Mouse (Mus musculus) olfactory bulb, adult 2 months (tissue): ENCODE measurements around the gene Ppl.

ENCODE experiments used
- CTCF ChIP-seq: fragments of 200-500 bp; IDR thresholded peaks from 2 replicates; pipeline ENCODE4 v1.5.1; 2012; ENCODE audit warnings: low read depth, mild to moderate bottlenecking, low read length, moderate library complexity; ENCODE audit not compliant: insufficient read depth
- POLR2A ChIP-seq: fragments of 200-500 bp; IDR thresholded peaks from 2 replicates; pipeline ENCODE4 v1.6.1; 2012; ENCODE audit warnings: mild to moderate bottlenecking, low read depth, low read length, moderate library complexity; ENCODE audit not compliant: insufficient read depth

DNA sequence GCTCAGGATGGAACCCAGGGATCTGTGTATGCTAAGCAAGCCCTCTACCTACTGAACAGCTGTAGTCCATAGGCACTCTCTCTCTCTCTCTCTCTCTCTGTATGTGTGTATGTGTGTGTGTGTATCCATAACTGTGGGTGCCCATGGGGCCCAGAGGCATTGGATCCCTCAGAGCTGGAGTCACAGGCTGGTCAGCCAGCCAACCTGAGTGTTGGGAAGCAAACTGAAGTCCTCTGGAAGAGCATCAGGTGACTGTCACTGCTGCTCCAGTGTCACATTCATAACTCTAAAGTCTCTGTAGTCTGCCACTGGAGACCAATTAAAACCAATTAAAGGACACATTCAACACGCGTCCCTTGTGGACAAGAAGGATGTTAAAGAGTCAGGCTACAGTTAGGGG is 24.3 kb upstream of the Ppl start:
- no peak for TF ChIP-seq CTCF
- TF ChIP-seq POLR2A = no peak
